Mouse (Mus musculus) kidney, embryonic 16.5 days (tissue): ENCODE measurements around the gene Dst. TPM values are rescaled to one million over a fixed set of nuclear protein-coding genes. Genes with fewer than 3 reads are reported as not detected.

ENCODE experiments used
- ATAC-seq: fragments of 200-750 bp; cut with Nextera tagmentation; 2 replicates; pipeline ENCODE4 v1.8.0; 2017; ENCODE audit warnings: moderate TSS enrichment; ENCODE audit not compliant: low FRiP score, low TSS enrichment
- H3K27ac ChIP-seq: fragments of 300-500 bp; sonication (generic); 2 replicates; pipeline ENCODE4 v1.5.1; 2014; ENCODE audit warnings: low read length
- H3K27me3 ChIP-seq: fragments of 300-500 bp; sonication (generic); 2 replicates; pipeline ENCODE4 v1.6.1; 2014; ENCODE audit warnings: low read length, control low read depth, mixed read lengths; ENCODE audit not compliant: insufficient read depth
- H3K36me3 ChIP-seq: fragments of 300-500 bp; sonication (generic); 2 replicates; pipeline ENCODE4 v1.6.1; 2014; ENCODE audit warnings: low read length, control low read depth, mixed read lengths; ENCODE audit not compliant: insufficient read depth
- H3K4me1 ChIP-seq: fragments of 300-500 bp; sonication (generic); 2 replicates; pipeline ENCODE4 v1.6.1; 2014; ENCODE audit warnings: low read length, control low read depth, mixed read lengths; ENCODE audit not compliant: insufficient read depth
- H3K4me2 ChIP-seq: fragments of 300-500 bp; sonication (generic); replicated peaks from 2 replicates; pipeline ENCODE4 v1.6.1; 2014; ENCODE audit warnings: low read depth, low read length
- H3K4me3 ChIP-seq: fragments of 300-500 bp; sonication (generic); 2 replicates; pipeline ENCODE4 v1.5.1; 2014; ENCODE audit warnings: mild to moderate bottlenecking, low read length
- H3K9ac ChIP-seq: fragments of 300-500 bp; sonication (generic); replicated peaks from 2 replicates; pipeline ENCODE4 v1.6.1; 2014; ENCODE audit warnings: low read length
- H3K9me3 ChIP-seq: fragments of 300-500 bp; sonication (generic); 2 replicates; pipeline ENCODE4 v1.6.1; 2016; ENCODE audit warnings: low read length, control low read depth
- WGBS: fragments of 180-500 bp; shearing (Covaris S2); extraction: QIAGEN DNeasy Blood & Tissue Kit; methylation state at CpG from one replicate; pipeline ENCODE4 v1.1.7; 2014; 5-methylcytosine and 5-hydroxymethylcytosine counted together
- polyA plus RNA-seq: library from polyadenylated mRNA; unstranded; fragments of >200 nt; fragmentation: Nextera tagmentation; extraction: Ambion mirVana; gene quantifications from 2 replicates; pipeline ENCODE4 v1.2.1, GENCODE M21; 2015

The Dst gene
- polyA plus RNA-seq, 1 experiment from 2014 or later = 23.4 TPM

DNA sequence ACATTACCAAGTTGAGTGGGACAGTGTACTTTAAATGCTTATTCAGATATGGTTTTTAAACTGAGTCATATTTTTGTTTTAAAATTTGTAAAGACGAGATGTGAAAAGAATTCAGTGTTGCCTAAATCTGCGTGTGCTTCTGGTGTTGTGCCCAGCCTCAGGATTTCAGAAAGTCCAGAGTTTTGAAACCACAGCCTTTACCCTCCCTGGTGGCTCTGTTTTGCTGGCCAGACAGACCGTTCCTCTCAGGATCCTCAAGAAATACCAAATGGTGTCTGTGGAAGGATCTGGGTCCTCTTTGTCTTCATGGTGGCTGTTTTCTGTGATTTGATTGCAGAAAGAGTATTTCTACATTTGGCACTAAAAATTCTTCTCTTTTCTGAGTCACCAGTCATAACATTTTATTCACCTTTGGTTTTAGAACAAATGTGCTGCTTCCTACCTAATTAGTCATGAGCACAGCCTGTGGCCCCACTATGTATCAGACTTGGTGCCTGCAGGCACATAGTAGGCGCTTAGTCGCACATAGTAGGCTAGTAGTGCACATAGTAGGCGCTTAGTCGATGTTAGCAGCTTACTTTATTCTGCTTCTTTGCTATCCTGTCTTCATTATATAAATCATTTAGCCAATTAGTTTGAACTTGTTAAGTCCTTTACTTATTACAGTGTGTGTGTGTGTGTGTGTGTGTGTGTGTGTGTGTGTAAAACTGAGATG, 136.0 kb downstream of the Dst start:
- H3K27me3 ChIP-seq = no peaks in the 10 kb centered on the region
- no peak overlapping the region for H3K9ac ChIP-seq
- H3K27ac ChIP-seq = no peak overlapping the region
- no peak for ATAC-seq
- 87% methylated on average over 7 of the region's 7 CpGs for WGBS
- H3K9me3 ChIP-seq = no peaks in the 10 kb centered on the region
- H3K4me3 ChIP-seq = no peak overlapping the region
- no peak overlapping the region for H3K4me2 ChIP-seq
- no peaks in the 10 kb centered on the region for H3K36me3 ChIP-seq
- peaks cover 8% of the 10 kb centered on the region for H3K4me1 ChIP-seq

DNA sequence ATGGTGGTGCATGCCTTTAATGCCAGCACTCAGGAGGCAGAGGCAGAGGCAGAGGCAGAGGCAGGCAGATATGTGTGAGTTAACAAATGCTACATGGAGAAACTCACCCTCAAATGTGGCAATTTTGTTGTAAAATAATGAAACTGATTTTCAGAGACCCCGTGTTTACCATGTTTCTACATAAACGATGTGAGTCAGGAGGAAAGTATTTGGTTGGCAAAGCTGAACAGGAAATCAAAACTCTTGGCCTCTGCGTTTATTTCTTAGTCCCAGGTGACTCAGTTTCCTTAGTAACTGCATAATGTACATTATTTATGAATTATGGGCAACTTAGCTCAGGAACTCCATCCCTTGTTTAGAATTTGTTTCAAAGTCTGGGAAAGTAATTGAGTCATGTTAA, 136.7 kb downstream of the Dst start:
- no peaks in the 10 kb centered on the region for H3K36me3 ChIP-seq
- WGBS = 54% methylated on average over 3 of the region's 3 CpGs
- H3K27me3 ChIP-seq = no peaks in the 10 kb centered on the region
- no peak for ATAC-seq
- no peak overlapping the region for H3K4me2 ChIP-seq
- H3K27ac ChIP-seq = no peak overlapping the region
- H3K9me3 ChIP-seq = no peaks in the 10 kb centered on the region
- H3K4me1 ChIP-seq = peaks cover 8% of the 10 kb centered on the region
- H3K9ac ChIP-seq = no peak overlapping the region
- no peak overlapping the region for H3K4me3 ChIP-seq

GRCm38 (mm10) chr1:34047285-34047684, 139.3 kb downstream of the Dst start:
- Histone ChIP-seq H3K4me1 (peaks cover 5% of the 10 kb centered on the region; the same call in 1 of the 2 replicates), H3K36me3 (no peaks in the 10 kb centered on the region), H3K9me3 (no peaks in the 10 kb centered on the region), H3K9ac (no peak overlapping the region), H3K27ac (no peak overlapping the region), H3K27me3 (no peaks in the 10 kb centered on the region), H3K4me2 (no peak overlapping the region), H3K4me3 (no peak overlapping the region)
- 91% methylated on average over 3 of the region's 3 CpGs for WGBS
- no peak for ATAC-seq

DNA sequence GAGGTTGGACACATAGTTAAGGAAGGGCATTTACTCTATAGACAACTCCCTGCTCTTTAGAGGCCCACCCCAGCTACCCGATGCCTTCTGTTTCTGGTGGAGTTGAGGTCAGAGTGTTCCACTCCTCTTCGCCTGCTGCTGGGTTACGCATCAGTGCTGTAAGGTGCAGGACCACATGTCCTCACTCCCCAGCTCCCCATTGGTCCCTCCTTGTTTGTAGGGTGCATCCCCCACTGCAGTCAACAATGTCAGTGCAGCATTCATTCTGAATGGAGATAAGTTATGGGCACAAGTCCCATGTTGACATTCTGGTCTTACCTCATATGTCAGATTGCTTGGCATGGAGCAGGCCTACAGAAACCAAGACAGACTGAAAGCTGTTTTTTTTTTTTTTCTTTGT, 143.2 kb downstream of the Dst start:
- H3K36me3 ChIP-seq = no peaks in the 10 kb centered on the region
- H3K4me2 ChIP-seq = no peak overlapping the region
- peaks cover 22% of the 10 kb centered on the region for H3K4me1 ChIP-seq
- no peaks in the 10 kb centered on the region for H3K9me3 ChIP-seq
- no peak overlapping the region for H3K4me3 ChIP-seq
- H3K27ac ChIP-seq = no peak overlapping the region
- peak; percentile 37; the same call in 1 of the 2 replicates for ATAC-seq
- no peaks in the 10 kb centered on the region for H3K27me3 ChIP-seq
- H3K9ac ChIP-seq = no peak overlapping the region
- 48% methylated on average over 3 of the region's 3 CpGs for WGBS

DNA sequence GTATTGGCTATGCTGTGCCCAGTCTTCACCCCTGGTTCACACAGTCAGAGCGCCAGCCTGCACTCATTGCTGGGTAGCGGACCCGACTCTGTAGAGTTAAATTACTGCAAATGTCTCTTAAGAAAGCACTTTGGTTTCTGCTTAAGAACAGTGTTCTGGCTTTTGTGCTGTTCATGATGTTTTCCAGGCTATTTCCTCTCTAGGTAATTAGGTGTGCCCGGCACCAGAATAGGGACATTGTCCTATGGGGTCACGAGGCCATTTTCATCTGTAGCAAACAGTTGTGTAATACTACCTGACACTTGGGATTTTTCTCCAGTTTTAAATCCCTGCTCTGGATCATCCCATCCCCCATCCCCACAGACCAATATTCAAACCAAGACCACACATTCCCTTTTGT, 144.4 kb downstream of the Dst start:
- Histone ChIP-seq H3K9ac (no peak overlapping the region), H3K27me3 (no peaks in the 10 kb centered on the region), H3K27ac (no peak overlapping the region), H3K9me3 (no peaks in the 10 kb centered on the region), H3K36me3 (no peaks in the 10 kb centered on the region), H3K4me3 (no peak overlapping the region), H3K4me1 (peaks cover 22% of the 10 kb centered on the region), H3K4me2 (no peak overlapping the region)
- ATAC-seq = no peak
- WGBS = 58% methylated on average over 5 of the region's 5 CpGs

DNA sequence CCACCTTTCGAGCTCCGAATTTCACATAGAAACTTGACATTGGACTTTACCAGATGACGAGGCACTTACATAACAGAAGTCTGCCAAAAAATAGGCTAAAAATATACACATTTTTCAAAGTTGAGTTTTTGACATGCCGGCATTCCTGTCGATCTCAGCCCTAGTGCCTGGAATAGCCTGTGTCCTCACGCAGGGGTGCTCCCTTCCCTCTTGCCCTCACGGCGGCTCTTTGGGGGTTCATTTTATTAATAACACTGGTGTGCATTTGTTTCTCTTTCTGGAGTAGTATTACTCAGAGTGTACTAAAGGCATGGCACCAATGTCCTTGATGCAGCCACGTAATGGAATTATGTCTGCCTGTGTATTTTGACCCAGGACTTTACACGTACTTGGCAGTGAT, 146.9 kb downstream of the Dst start:
- H3K4me2 ChIP-seq = no peak overlapping the region
- H3K27me3 ChIP-seq = no peaks in the 10 kb centered on the region
- ATAC-seq = no peak
- H3K4me1 ChIP-seq = peaks cover 22% of the 10 kb centered on the region
- no peak overlapping the region for H3K4me3 ChIP-seq
- no peak overlapping the region for H3K9ac ChIP-seq
- H3K9me3 ChIP-seq = no peaks in the 10 kb centered on the region
- H3K36me3 ChIP-seq = no peaks in the 10 kb centered on the region
- 90% methylated on average over 10 of the region's 10 CpGs for WGBS
- no peak overlapping the region for H3K27ac ChIP-seq

- Histone ChIP-seq H3K9ac (no peak overlapping the region), H3K36me3 (no peaks in the 10 kb centered on the region), H3K4me2 (no peak overlapping the region), H3K4me1 (peaks cover 28% of the 10 kb centered on the region), H3K9me3 (no peaks in the 10 kb centered on the region), H3K4me3 (no peak overlapping the region), H3K27ac (no peak overlapping the region), H3K27me3 (no peaks in the 10 kb centered on the region)
- no peak for ATAC-seq
- 89% methylated on average over 14 of the region's 14 CpGs for WGBS
These were observed 148.6 kb downstream of the Dst start for GRCm38 (mm10) chr1:34056658-34057057.

DNA sequence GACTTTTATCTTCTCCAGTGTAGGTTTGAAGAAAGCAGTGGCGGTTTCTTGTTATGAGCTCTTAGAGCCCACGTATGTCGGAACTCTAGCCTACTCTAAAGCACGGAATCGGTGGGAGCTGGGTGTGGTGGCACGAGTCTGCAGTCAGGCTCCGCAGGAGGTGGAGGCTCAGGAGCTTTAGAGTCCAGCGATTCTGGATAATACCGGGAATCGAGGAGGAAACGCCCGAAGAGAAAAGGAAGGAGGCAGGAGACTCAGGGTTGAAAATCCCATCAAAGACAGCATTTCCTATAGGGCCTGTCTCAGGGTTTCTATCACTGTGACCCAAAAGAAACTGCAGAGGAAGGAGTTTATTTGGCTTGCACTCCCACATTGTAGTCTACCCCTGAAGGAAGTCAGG, 151.2 kb downstream of the Dst start:
- H3K27me3 ChIP-seq = no peaks in the 10 kb centered on the region
- ATAC-seq = no peak
- H3K9ac ChIP-seq = no peak overlapping the region
- WGBS = 90% methylated on average over 12 of the region's 12 CpGs
- H3K4me3 ChIP-seq = no peak overlapping the region
- no peaks in the 10 kb centered on the region for H3K36me3 ChIP-seq
- H3K9me3 ChIP-seq = no peaks in the 10 kb centered on the region
- H3K4me2 ChIP-seq = no peak overlapping the region
- H3K4me1 ChIP-seq = peaks cover 11% of the 10 kb centered on the region
- H3K27ac ChIP-seq = no peak overlapping the region

- peaks cover 11% of the 10 kb centered on the region for H3K4me1 ChIP-seq
- ATAC-seq = no peak
- H3K27ac ChIP-seq = no peak overlapping the region
- no peak overlapping the region for H3K9ac ChIP-seq
- no peaks in the 10 kb centered on the region for H3K27me3 ChIP-seq
- no peaks in the 10 kb centered on the region for H3K36me3 ChIP-seq
- H3K4me2 ChIP-seq = no peak overlapping the region
- no peak overlapping the region for H3K4me3 ChIP-seq
- WGBS = 14% methylated on average over 6 of the region's 6 CpGs
- no peaks in the 10 kb centered on the region for H3K9me3 ChIP-seq
These were observed 152.4 kb downstream of the Dst start for GRCm38 (mm10) chr1:34060446-34060845.

DNA sequence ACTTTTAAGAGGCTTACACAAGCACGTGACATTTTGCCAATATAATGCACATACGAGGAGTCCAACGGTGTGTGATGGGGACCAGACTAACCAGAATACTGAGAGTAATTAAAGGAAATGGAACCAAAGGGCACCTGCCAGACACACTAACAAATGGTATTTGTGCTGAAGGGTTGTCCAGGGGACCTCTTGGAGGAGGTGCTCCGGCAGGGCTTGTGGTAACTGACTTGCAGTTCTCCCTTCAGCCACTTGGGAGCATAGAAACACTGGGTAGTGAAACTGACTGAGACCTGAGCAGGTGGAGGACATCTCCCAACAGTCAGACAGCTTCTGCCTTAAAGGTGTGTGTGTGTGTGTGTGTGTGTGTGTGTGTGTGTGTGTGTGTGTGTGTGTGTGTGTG, 153.1 kb downstream of the Dst start:
- Histone ChIP-seq H3K27me3 (no peaks in the 10 kb centered on the region), H3K36me3 (no peaks in the 10 kb centered on the region), H3K4me2 (no peak overlapping the region), H3K4me1 (peaks cover 11% of the 10 kb centered on the region), H3K9me3 (no peaks in the 10 kb centered on the region), H3K4me3 (no peak overlapping the region), H3K27ac (no peak overlapping the region), H3K9ac (no peak overlapping the region)
- peak; percentile 73; the same call in 1 of the 2 replicates for ATAC-seq
- WGBS = 30% methylated on average over 4 of the region's 4 CpGs
